Mouse (Mus musculus): ENCODE results near the gene Enah. TPM values are rescaled to one million over a fixed set of nuclear protein-coding genes. Genes with fewer than 3 reads are reported as not detected.

Enah gene
- polyA plus RNA-seq, 1 experiment from 2014 or later, result 32.4 TPM

- H3K9me3 ChIP-seq (replicated peaks; ENCODE audit: control insufficient read depth, low read length), result no peaks in the 10 kb centered on the region
- no peak for ATAC-seq (replicated peaks; ENCODE audit: insufficient number of reproducible peaks, low FRiP score, low TSS enrichment, low read depth)
- no peaks in the 10 kb centered on the region for H3K4me1 ChIP-seq (ENCODE audit: control insufficient read depth, insufficient read depth, low read length)
- H3K27me3 ChIP-seq (ENCODE audit: control insufficient read depth, insufficient read depth, low read length), result no peaks in the 10 kb centered on the region
- H3K4me2 ChIP-seq (ENCODE audit: low read depth, low read length), result no peak overlapping the region
- no peak overlapping the region for H3K9ac ChIP-seq (replicated peaks; ENCODE audit: low read length)
- H3K4me3 ChIP-seq (ENCODE audit: low read depth, low read length), result no peak overlapping the region
- no peaks in the 10 kb centered on the region for H3K36me3 ChIP-seq (replicated peaks; ENCODE audit: control insufficient read depth, insufficient read depth, low read depth, low read length)
- DNase-seq (ENCODE audit: low spot score), result no peak
- no peak overlapping the region for H3K27ac ChIP-seq (replicated peaks; ENCODE audit: low read depth, low read length)
- 92% methylated on average over 9 of the region's 9 CpGs for WGBS
These were observed 69.1 kb downstream of the Enah start for GRCm38 (mm10) chr1:181950721-181951120.

DNA sequence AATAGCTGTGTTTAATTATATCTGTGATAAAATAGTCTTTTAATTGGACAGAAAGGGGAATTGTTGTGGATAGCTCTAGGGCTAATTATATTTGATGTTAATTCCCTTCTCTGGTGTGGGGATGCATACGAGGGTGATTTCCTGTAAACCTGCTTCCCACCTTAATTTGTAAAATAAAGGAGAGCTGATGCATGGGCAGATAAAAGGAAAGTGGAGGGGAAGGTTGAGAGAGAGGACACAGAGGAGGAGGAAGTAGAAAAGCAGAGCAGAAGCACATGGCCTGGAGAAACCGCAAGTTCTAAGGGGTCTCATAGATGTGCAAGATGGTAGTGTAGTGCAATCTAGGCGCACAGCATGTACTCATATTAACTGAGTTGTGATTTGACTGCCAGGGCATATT lies 71.6 kb downstream of the Enah start:
- no peak for DNase-seq (ENCODE audit: low spot score)
- 81% methylated on average over 3 of the region's 3 CpGs for WGBS
- Histone ChIP-seq H3K4me3 (ENCODE audit: low read depth, low read length) (no peak overlapping the region), H3K36me3 (replicated peaks; ENCODE audit: control insufficient read depth, insufficient read depth, low read depth, low read length) (no peaks in the 10 kb centered on the region), H3K9me3 (replicated peaks; ENCODE audit: control insufficient read depth, low read length) (no peaks in the 10 kb centered on the region), H3K9ac (replicated peaks; ENCODE audit: low read length) (no peak overlapping the region), H3K27me3 (ENCODE audit: control insufficient read depth, insufficient read depth, low read length) (no peaks in the 10 kb centered on the region), H3K27ac (replicated peaks; ENCODE audit: low read depth, low read length) (no peak overlapping the region), H3K4me2 (ENCODE audit: low read depth, low read length) (no peak overlapping the region), H3K4me1 (ENCODE audit: control insufficient read depth, insufficient read depth, low read length) (no peaks in the 10 kb centered on the region)
- ATAC-seq (replicated peaks; ENCODE audit: insufficient number of reproducible peaks, low FRiP score, low TSS enrichment, low read depth), result no peak

GRCm38 (mm10) chr1:181937064-181937463 lies 82.7 kb downstream of the Enah start:
- WGBS, result 60% methylated on average over 2 of the region's 2 CpGs
- H3K27ac ChIP-seq (replicated peaks; ENCODE audit: low read depth, low read length), result no peak overlapping the region
- H3K4me3 ChIP-seq (ENCODE audit: low read depth, low read length), result no peak overlapping the region
- ATAC-seq (replicated peaks; ENCODE audit: insufficient number of reproducible peaks, low FRiP score, low TSS enrichment, low read depth) (no peak), DNase-seq (ENCODE audit: low spot score) (no peak)
- no peaks in the 10 kb centered on the region for H3K27me3 ChIP-seq (ENCODE audit: control insufficient read depth, insufficient read depth, low read length)
- no peaks in the 10 kb centered on the region for H3K4me1 ChIP-seq (ENCODE audit: control insufficient read depth, insufficient read depth, low read length)
- H3K9ac ChIP-seq (replicated peaks; ENCODE audit: low read length), result no peak overlapping the region
- H3K36me3 ChIP-seq (replicated peaks; ENCODE audit: control insufficient read depth, insufficient read depth, low read depth, low read length), result no peaks in the 10 kb centered on the region
- H3K9me3 ChIP-seq (replicated peaks; ENCODE audit: control insufficient read depth, low read length), result no peaks in the 10 kb centered on the region
- no peak overlapping the region for H3K4me2 ChIP-seq (ENCODE audit: low read depth, low read length)

DNA sequence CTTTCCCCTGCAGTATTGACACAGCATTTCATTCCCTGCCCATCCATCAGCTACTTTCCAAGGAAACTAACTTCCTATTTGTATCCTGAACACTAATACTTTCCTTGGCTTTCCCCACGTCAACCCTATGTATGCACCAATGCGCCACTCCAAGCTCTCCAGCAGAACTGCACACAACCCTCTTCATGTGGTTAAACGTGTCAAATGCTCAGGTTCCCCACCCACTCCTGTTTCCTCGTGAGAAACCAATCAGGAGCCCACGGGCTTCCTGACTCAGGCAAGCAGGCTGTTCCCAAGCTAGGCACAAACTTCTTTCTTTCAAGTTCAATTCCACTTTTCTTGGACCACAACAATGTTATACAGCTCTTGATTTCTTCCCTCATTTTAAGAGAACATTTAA lies 91.4 kb downstream of the Enah start:
- Histone ChIP-seq H3K27ac (replicated peaks; ENCODE audit: low read depth, low read length) (no peak overlapping the region), H3K4me1 (ENCODE audit: control insufficient read depth, insufficient read depth, low read length) (no peaks in the 10 kb centered on the region), H3K4me3 (ENCODE audit: low read depth, low read length) (no peak overlapping the region), H3K9me3 (replicated peaks; ENCODE audit: control insufficient read depth, low read length) (no peaks in the 10 kb centered on the region), H3K4me2 (ENCODE audit: low read depth, low read length) (no peak overlapping the region), H3K36me3 (replicated peaks; ENCODE audit: control insufficient read depth, insufficient read depth, low read depth, low read length) (peaks cover 2% of the 10 kb centered on the region), H3K27me3 (ENCODE audit: control insufficient read depth, insufficient read depth, low read length) (no peaks in the 10 kb centered on the region), H3K9ac (replicated peaks; ENCODE audit: low read length) (no peak overlapping the region)
- ATAC-seq (replicated peaks; ENCODE audit: insufficient number of reproducible peaks, low FRiP score, low TSS enrichment, low read depth), result no peak
- WGBS, result 80% methylated on average over 5 of the region's 5 CpGs
- DNase-seq (ENCODE audit: low spot score), result no peak

GRCm38 (mm10) chr1:181923384-181923783 lies 96.4 kb downstream of the Enah start:
- H3K4me3 ChIP-seq (ENCODE audit: low read depth, low read length), result no peak overlapping the region
- ATAC-seq (replicated peaks; ENCODE audit: insufficient number of reproducible peaks, low FRiP score, low TSS enrichment, low read depth) (no peak), DNase-seq (ENCODE audit: low spot score) (peak; percentile 34)
- no peaks in the 10 kb centered on the region for H3K36me3 ChIP-seq (replicated peaks; ENCODE audit: control insufficient read depth, insufficient read depth, low read depth, low read length)
- H3K4me1 ChIP-seq (ENCODE audit: control insufficient read depth, insufficient read depth, low read length), result no peaks in the 10 kb centered on the region
- H3K27me3 ChIP-seq (ENCODE audit: control insufficient read depth, insufficient read depth, low read length), result no peaks in the 10 kb centered on the region
- no peak overlapping the region for H3K27ac ChIP-seq (replicated peaks; ENCODE audit: low read depth, low read length)
- no peak overlapping the region for H3K9ac ChIP-seq (replicated peaks; ENCODE audit: low read length)
- 80% methylated on average over 24 of the region's 24 CpGs for WGBS
- no peaks in the 10 kb centered on the region for H3K9me3 ChIP-seq (replicated peaks; ENCODE audit: control insufficient read depth, low read length)
- H3K4me2 ChIP-seq (ENCODE audit: low read depth, low read length), result no peak overlapping the region

DNA sequence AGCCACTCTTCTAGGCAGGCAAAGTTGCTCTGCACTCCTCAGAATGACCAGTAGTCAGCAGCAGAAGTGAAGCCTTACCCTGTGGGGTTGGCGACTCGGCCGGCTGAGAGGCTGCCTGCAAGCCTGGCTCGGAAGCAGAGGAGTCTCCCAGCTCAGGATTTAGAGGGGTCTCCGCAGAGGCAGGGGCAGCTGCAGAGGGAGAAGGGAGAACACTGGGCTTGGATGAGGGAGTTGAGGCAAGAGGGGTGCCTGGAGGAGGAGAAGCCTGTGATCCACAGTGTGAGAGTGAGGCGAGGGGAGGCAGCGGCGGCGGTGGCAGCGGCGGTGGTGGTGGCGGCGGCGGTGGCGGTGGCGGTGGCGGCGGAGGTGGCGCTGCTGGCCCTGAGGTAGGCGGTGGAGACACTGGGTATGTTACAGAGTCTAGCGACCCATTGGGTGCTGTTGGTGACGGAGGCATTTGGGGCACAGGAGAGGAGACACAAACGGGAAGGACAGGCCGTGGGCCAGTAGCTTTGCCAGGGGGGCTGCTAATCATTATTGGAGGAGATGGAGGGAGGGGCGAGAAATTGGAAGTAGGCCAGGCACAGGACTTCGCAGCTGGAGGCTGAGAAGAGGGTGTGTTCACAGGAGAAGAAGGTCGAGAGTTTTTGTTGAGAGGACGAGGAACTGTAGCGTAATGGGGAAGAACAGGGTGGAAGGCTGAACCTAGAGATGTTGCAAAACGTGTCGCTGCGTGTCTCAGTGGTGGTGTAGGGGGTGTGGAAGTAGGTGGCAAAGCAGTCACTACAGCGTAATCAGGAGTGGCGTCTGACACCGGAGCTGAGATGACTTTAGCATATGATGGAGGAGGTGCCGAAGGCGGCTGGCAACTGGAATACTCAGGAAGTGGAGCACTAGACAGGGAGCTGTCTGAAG lies 98.0 kb downstream of the Enah start:
- DNase-seq (ENCODE audit: low spot score), result no peak
- H3K27ac ChIP-seq (replicated peaks; ENCODE audit: low read depth, low read length), result no peak overlapping the region
- WGBS, result 75% methylated on average over 35 of the region's 37 CpGs
- H3K4me3 ChIP-seq (ENCODE audit: low read depth, low read length), result no peak overlapping the region
- H3K36me3 ChIP-seq (replicated peaks; ENCODE audit: control insufficient read depth, insufficient read depth, low read depth, low read length), result no peaks in the 10 kb centered on the region
- no peak overlapping the region for H3K9ac ChIP-seq (replicated peaks; ENCODE audit: low read length)
- H3K4me1 ChIP-seq (ENCODE audit: control insufficient read depth, insufficient read depth, low read length), result no peaks in the 10 kb centered on the region
- H3K9me3 ChIP-seq (replicated peaks; ENCODE audit: control insufficient read depth, low read length), result no peaks in the 10 kb centered on the region
- no peak overlapping the region for H3K4me2 ChIP-seq (ENCODE audit: low read depth, low read length)
- ATAC-seq (replicated peaks; ENCODE audit: insufficient number of reproducible peaks, low FRiP score, low TSS enrichment, low read depth), result no peak
- no peaks in the 10 kb centered on the region for H3K27me3 ChIP-seq (ENCODE audit: control insufficient read depth, insufficient read depth, low read length)

DNA sequence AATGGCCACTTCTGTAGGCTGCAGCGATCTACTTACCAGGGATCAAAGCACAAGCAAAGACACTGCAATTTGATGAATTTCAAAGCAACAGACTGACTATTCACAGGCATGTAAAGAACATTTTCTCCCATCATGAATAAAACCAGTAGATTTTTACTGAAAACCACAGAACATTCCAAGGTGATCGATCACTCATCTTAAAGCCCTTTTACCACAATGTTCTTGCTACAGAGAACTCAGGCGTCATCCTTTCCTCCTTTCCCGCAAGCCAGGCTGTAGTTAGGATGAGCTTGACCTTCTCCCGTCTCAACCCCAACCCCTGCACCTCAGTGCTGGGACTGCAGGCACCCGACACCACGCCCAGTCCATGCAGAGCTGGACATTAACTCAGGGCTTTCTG lies 107.9 kb downstream of the Enah start:
- DNase-seq (ENCODE audit: low spot score), result no peak
- H3K9me3 ChIP-seq (replicated peaks; ENCODE audit: control insufficient read depth, low read length), result no peaks in the 10 kb centered on the region
- no peak overlapping the region for H3K4me3 ChIP-seq (ENCODE audit: low read depth, low read length)
- H3K4me2 ChIP-seq (ENCODE audit: low read depth, low read length), result no peak overlapping the region
- no peaks in the 10 kb centered on the region for H3K4me1 ChIP-seq (ENCODE audit: control insufficient read depth, insufficient read depth, low read length)
- no peak overlapping the region for H3K9ac ChIP-seq (replicated peaks; ENCODE audit: low read length)
- no peak for ATAC-seq (replicated peaks; ENCODE audit: insufficient number of reproducible peaks, low FRiP score, low TSS enrichment, low read depth)
- H3K27me3 ChIP-seq (ENCODE audit: control insufficient read depth, insufficient read depth, low read length), result no peaks in the 10 kb centered on the region
- peaks cover 6% of the 10 kb centered on the region; the same call in 1 of the 2 replicates for H3K36me3 ChIP-seq (replicated peaks; ENCODE audit: control insufficient read depth, insufficient read depth, low read depth, low read length)
- WGBS, result 92% methylated on average over 7 of the region's 7 CpGs
- H3K27ac ChIP-seq (replicated peaks; ENCODE audit: low read depth, low read length), result no peak overlapping the region

DNA sequence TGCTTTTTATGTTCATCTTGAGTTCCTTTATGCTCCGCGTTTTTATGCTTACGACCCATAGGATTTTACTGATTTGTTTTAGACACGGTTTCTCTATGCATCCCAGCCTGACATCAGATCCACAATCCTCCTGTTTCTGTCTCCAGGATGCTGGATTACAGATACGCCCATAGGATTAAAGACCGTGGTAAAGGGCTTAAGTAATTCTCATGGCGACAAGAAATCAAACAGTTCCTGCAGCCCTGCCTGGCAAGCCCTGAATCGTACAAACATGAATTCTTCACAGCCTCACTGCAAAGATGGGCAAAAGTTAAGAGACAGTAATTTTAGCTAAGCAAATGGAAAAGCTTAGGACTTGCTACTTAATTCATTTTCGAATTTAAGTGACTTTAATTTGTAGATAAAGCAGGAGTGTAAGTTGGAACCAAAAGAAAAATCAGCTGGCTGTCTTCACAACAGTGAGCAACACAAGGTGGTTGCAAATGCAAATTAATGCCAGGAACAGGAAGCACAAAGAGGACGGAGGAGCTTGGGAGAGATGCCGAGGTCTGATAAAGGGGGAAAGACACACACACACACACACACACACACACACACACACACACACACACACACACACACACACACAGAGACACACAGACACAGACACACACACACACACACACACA lies 118.0 kb downstream of the Enah start:
- Histone ChIP-seq H3K4me3 (ENCODE audit: low read depth, low read length) (no peak overlapping the region), H3K4me2 (ENCODE audit: low read depth, low read length) (no peak overlapping the region), H3K36me3 (replicated peaks; ENCODE audit: control insufficient read depth, insufficient read depth, low read depth, low read length) (no peaks in the 10 kb centered on the region; the same call in 1 of the 2 replicates), H3K27me3 (ENCODE audit: control insufficient read depth, insufficient read depth, low read length) (no peaks in the 10 kb centered on the region), H3K9me3 (replicated peaks; ENCODE audit: control insufficient read depth, low read length) (no peaks in the 10 kb centered on the region), H3K4me1 (ENCODE audit: control insufficient read depth, insufficient read depth, low read length) (no peaks in the 10 kb centered on the region), H3K9ac (replicated peaks; ENCODE audit: low read length) (no peak overlapping the region), H3K27ac (replicated peaks; ENCODE audit: low read depth, low read length) (no peak overlapping the region)
- no peak for DNase-seq (ENCODE audit: low spot score)
- no peak for ATAC-seq (replicated peaks; ENCODE audit: insufficient number of reproducible peaks, low FRiP score, low TSS enrichment, low read depth)
- 74% methylated on average over 11 of the region's 11 CpGs for WGBS
